Mouse (Mus musculus) layer of hippocampus, postnatal 36 days (tissue): ENCODE results near the gene Ggact. TPM values are rescaled to one million over a fixed set of nuclear protein-coding genes. Genes with fewer than 3 reads are reported as not detected.

Source experiments
- total RNA-seq, 2 experiments: library from RNA; stranded (reverse); gene quantifications; 2 replicates each; pipeline ENCODE4 v1.2.3; 2021

Gene Ggact
- total RNA-seq, 2 experiments from 2014 or later = 27.4 to 36.3 TPM

Other genes starting within 250 kb of the Ggact start
- gene Tmtc4, start 70.3 kb upstream of the Ggact start, total RNA-seq = 10 to 100 TPM; 21.5 to 23.5 TPM